Mouse (Mus musculus) right cerebral cortex, adult 2 months (tissue): ENCODE data around the gene Prdx2.

ENCODE experiments used
- DNase-seq, 2 experiments: peaks; one replicate each; pipeline ENCODE4 v3.0.0; 2021 to 2022; ENCODE audit warnings: low spot score in 2 of 2

Prdx2 gene

DNA sequence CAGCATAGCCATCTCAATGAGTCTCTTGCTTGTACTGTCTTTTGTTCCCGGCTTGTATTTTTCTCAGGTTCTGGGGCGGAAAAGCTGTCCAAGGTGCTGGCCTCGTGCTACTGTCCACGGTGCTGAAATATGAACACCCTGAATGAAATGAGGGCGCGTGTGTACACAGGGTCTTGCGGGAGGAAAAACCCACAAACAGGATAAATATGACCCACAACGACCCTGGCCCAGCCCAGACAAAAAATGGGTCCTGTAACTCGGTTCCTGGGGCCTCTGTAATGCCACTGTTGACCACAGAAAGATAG is 22.2 kb upstream of the Prdx2 start:
- DNase-seq, result no peak

DNA sequence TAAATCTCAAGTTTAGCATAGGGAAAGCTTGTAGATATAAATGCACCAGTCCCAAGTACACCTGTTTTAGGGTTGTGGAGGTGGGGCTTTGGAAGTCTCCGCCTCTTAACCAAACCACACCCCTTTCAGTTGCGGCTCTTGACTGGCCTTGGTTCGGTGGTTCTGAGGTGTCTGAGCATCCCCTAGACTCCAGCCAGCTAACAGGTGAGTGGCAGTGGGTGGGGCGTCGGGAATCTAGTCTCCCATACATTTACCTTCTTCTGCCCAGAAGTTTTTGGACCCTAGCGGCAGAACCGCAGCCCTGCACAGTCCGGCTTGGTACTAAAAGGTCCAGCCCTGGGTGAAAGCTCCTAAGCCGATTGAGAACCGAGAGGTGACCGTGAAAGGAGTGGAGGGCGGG is 19.6 kb upstream of the Prdx2 start:
- no peak for DNase-seq

DNA sequence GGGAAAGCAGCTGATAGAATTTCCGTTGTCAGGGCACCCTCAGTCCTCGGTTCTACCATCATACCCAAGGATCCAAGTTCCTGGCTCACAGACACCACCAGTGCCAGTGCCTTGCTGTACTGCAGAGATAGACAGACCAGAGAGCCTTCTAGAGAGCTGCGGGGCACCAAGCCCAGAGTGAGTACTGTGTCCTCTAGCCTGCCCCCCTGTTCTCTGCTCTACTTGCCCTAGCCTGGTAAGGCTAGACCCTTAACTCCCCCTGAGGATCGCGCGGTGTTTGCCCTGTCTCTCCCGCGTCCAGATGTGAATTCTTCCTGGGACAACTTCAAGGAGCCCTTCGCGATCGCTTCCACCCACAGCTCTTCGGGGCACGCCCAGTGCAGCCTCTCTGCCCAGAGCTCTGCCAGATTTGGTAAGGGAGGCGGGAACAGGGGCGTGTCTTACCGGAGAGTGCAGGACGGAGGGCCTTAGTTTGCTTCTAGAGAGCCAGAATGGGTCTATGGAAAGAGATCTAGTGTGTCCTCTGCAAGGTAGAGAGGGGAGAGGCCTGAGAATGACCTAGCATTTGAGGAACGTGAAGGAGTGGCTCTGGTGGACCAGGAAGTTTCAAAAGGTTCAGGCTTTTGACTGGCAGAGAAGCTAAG is 16.7 kb upstream of the Prdx2 start:
- DNase-seq, result no peak

DNA sequence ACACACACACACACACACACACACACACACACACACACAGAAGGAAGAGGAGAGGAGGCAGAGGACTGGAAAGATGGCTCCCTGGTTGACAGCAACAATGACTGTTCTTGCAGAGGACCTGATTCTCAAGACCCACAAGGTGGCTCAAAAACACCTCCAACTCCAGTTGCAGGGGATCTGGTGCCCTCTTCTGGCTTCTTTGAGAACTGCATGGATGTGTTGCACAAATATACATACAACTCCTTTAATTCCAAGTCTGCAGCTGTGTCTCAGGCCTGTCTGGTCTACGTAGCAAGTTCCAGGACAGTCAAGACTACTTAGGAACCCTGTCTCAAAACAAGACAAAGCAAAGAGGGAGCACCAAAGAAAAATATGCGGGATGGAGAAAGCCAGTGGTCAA is 12.6 kb upstream of the Prdx2 start:
- DNase-seq, result peak; percentile 88 to 89

DNA sequence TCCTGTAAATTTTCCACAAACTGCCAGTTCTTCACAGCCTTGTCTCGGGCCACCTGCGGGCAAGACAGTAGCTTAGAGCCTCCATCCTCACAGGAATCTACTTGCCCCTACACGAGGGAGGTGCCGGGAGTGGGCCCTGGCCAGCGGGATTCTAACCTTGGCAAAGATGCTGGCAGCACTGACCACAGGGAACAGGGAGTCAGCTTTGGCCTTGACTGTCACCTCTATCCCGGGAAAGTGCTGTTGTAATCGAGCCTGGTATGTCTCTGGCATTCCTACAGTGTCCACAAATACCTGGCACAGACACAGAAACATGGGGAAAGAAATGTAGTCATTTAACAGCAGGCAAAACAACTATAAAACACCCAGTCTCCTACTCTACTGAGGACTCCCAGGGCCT is 9.6 kb upstream of the Prdx2 start:
- DNase-seq, result no peak

DNA sequence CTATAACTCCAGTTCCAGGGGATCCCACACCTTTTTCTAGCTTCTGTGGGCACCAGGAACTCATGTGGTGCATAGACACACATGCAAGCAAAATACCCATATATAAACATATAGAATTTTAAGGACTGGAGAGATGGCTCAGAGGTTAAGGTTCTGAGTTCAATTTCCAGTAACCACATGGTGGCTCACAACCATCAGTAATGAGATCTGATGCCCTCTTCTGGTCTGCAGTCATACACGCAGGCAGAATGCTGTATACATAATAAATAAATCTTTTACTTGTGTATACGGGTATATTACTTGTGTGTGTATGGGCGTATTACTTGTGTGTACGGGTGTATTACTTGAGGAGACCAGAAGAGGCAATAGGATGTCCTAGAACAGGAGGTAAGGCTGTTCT is 5.4 kb upstream of the Prdx2 start:
- no peak for DNase-seq

DNA sequence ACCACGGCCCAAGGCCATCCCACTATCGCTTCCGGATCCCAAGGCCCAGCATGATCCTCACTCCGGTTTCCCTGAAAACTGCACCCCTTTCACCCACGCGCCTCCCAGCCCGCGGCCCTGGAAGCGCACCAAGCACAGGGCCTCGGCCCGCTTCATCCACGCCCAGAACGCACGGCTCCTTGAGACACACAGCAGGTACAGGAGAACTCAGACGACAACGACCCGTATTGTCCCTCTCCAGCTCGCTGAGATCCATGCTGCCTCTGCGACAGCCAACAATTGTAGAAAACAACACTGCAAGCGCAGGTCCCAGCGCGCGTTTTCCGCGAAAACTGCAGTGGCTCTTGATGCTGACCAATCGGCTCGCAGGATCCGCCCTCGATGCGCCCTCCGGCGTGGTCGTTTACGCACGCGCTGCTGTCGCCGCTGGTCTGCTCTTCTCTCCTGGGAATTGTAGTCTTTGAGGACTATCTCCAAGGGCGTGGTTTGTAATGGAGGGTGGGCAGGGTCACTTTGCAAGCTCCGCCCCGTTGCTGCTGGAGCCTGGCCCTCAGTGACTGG is 3.6 kb upstream of the Prdx2 start:
- peak; percentile 93 to 94 for DNase-seq

DNA sequence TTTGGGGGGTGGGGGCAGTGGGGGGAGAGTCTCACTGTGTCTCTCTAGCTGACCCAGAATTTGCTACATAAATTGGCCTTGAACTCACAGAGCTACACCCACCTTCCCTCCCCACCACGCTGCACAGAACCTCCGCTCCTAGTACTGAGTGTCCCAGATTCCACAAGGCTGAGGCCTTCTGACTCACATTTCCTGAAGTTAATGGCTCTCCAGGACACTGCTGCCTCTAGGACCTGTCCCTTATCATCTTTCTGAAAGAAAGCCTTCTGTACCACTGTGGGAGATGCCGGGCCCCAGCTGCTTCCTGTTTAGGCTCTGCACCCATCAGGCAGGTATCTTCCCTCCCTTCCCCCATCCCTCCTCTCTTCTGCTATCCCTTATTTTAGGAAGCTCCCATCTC is 2.8 kb upstream of the Prdx2 start:
- DNase-seq, result no peak

DNA sequence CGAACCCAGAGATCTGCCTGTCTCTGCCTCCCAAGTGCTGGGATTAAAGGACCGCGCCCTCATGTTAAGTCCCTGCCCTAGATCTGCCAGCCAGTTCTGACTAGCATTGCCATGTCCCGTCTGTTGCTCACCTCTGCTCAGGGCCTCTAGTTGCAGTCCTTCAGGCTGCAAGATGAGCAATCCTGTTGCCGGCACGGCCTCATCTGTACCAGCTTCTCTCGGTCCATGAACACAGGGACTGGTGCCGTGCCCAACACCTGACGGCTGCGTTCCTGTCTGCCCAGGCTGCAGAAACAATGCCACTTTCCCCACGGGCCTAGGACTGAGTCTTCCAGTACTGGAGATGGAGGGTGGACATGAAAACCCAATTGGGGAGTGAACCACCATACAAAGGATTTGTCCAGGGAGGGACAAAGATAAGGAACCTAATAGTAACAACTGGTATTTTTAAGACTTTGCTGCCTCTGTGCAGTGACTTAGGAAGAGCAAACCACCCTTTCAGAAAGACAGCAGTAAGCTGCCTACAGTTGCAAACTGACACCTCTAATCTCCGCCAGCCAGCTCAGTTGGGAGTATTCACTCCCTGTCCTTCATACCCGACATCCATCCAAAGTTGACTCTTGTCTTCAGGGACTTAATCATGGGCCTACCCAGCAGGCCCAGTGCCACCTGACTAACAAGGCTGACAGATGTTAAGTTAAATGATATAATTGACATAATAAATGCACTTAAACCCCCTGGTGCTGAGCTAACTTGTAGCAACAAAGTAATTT is 1.7 kb upstream of the Prdx2 start:
- DNase-seq, result no peak

DNA sequence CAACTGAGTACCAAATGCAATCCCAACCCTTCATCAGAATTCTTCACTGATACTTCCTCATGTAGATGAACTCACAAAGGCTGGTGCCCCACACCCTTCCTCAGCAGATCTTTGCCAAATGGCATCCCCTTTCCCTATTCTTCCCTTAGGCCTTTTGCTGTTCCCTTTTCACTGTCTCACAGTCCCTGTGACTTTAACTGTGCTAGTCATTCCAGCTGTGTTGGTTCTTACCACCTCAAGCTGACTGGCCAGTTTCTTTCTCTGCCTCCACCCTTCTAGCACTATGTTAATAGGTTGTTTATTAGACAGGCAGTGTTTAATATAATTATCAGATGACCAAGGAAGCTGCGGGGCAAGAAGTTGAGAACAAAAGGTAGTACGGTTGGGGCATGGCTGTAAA is 737 bp upstream of the Prdx2 start:
- DNase-seq, result no peak

DNA sequence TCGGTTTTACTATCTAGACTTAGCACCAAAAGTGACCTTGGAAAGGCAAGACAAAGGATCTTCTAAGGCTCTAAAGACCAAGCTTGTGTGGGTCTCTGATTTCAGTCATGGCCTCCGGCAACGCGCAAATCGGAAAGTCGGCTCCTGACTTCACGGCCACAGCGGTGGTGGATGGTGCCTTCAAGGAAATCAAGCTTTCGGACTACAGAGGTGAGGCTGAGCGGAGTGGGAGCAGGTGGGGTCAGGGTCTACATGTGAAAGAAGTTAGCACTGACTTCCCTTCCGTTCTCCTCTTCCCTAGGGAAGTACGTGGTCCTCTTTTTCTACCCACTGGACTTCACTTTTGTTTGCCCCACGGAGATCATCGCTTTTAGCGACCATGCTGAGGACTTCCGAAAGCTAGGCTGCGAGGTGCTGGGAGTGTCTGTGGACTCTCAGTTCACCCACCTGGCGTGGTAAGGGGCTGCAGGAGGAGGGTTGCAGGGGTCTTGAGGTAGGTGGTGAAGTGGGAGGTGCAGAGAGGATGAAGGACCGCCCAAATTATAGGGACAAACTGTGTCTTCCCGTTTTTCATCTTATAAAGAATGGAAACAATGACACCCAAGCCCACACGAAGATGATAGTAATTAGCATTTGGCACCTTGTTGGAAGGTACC is 876 bp downstream of the Prdx2 start:
- no peak for DNase-seq

DNA sequence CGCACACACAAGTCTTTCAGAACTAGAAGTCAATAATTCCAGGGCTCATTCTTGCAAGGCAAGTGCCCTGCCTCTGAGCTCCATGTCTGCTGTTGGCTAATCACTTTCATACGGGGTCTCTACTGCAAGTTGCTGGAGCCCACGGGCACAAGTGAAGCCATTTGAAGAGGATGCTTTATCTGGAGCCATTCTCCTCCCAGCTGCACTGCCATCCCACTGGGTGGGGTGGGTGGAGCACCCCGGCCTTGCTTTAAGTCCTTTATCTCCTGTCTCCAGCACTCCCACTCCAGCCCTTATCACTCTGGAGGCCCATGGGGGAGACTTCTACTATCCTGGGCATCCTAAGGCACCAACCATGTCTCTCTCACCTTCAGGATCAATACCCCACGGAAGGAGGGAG is 1.5 kb downstream of the Prdx2 start:
- DNase-seq, result no peak

DNA sequence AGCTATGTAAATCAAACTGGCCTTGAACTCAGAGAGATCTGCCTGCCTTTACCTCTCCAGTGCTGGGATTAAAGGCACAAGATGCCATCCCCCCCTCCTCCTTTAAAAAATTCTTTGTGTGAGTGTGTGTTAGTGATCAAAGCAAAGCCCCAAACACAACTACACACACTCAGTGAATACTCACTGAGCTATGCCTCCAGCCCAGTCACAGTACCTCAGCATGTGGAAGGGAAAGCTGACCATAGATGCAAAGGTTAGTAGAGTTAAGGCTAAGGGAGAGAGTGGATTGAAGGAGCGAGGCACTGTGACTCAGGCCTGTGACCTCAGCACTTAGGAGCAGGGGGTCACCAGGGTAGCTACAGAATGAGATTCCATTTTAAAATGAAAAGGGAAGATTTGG is 3.7 kb downstream of the Prdx2 start:
- DNase-seq, result no peak

DNA sequence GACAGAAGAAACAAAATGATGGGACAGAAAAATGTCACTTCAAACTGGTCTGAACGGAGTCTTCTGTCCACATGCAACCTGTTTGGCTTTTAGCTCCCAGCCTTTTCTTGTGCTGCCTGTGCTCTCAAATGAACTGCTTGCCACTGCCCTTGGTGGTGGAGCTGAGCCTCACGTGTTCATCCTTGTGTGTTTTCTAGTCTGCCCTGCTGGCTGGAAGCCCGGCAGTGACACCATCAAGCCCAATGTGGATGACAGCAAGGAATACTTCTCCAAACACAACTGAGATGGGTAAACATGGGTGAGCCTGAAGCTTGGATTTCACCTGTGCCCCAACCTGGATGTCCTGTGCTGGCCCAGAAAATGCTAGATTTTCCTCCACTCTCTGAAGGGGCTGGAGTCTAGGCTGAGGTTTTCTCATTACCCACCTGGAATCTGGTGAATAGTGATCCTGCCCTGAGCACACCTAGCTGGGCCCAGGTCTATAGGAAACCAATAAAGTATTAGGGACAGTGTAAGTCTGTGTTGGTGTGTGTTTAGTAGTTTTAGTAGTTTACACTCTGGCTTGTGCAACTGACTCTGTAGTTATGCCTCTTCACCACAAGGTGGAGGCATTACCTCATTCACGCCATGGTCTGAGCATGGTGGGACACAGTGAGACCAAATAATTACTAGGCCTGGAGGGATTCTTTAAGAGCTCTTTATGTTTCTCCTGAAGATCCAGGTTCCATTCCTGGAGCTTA is 4.6 kb downstream of the Prdx2 start:
- DNase-seq, result no peak

DNA sequence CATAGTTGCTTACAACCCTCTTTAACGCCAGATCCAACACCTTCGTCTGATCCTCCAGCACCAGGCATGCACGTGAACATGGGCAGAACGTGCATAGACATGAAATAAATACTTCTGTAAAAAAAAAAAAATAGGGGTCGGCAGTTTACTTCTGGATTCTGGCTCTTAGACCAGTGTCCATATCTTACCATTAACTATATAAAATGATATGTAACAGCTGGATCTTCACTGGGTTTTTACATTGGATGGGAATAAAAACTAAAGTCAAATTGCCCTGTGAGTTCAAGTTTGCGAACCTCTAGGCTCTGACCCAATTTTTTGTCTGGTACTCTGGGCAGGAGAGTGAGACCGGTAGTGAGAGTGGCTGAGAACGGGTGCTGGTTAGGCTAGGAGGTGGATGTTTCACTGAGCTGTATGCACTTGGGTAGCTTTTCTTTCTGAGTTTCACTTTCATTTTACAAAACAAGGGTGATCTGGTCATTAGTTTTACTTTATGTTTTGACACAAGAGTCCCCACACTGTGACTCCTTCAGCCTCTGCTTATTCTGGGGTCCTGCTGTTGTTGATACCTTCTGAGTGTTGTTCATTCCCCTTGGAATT is 5.3 kb downstream of the Prdx2 start:
- DNase-seq, result no peak

DNA sequence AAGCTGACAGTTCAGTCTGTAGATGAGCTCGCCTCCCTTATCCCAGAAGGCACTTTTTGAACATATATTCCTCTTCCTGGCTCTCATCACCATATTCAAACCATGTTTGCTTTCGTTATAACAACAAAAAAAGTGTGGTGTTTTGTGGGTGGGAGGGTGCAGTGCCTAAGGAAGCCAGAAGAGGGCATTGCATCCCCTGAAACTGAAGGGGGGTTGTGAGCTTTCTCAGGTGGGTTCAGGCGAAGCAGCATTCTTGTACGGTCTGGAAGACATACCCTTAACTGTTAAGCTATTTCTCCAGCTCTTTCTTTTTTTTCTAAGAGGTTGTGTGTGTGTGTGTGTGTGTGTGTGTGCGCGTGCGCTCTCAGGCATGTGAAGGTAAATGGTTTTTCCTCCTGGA is 6.0 kb downstream of the Prdx2 start:
- peak; percentile 68 to 69 for DNase-seq

DNA sequence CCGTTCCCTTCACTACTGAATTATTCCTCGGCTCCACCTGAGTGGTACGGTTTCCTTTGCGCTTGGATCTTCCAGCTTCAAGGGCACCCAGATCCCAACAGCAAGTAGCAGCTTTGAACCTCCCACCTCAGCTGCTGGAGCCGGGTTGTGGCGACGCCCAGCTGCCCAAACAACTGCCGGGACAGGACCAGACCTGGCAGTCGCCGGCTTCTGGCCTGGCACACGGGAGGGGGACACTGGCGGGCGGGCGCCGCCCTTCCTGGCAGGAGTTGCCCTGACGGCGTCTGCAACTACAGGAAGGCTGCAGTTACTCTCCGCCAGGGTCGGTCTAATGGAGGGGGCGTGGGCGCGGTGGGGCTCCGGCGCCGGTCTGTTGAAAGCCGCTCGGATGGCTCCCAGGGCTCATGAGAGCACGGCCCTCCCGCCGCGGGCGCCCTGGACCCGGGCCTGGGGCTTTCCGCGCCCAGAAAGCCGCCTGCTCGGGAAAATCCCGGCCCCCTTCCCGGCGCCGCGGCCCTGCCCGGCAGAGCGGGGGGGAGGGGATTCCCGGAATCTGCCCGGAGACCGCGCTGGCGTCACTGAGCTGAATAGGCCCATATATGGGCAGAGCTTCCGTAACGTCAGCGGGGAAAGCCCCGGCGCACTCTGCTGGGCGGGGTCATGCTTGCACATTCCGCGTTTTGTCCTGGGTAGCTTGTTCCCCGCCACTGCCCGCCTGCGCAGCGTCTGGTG is 6.8 kb downstream of the Prdx2 start:
- DNase-seq, result peak; percentile 94 to 95

DNA sequence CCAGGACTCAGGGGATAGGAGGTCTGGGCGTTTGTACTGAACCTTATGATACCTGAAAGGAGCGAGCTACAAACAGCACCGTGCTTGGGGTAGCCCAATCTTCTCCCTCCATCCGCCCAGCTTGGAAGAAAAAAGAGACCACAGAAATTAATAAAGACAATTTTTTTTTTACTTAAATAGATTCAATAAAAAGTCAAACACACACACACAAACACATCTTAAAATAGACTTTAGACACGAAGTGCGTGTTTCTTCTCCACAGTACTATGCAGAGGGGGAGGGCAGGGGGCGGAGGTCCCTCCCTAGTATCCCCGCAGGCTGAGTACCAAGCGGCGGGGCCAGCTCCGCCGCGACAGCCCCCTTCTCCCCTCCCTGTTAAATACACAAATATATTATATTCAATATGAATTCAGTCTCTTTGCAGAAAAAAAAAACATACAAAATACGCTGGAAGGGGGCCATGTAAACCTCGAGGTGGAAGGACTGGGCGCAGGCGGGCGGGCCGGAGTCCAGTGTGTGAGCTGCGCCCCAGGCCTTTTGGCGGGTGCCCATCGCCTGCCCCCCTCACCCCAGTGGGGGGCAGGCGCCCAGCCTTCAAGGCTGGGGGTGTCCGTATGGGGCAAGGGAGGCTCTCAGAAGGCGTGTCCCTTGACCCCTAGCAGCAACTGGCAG is 7.5 kb downstream of the Prdx2 start:
- no peak for DNase-seq

DNA sequence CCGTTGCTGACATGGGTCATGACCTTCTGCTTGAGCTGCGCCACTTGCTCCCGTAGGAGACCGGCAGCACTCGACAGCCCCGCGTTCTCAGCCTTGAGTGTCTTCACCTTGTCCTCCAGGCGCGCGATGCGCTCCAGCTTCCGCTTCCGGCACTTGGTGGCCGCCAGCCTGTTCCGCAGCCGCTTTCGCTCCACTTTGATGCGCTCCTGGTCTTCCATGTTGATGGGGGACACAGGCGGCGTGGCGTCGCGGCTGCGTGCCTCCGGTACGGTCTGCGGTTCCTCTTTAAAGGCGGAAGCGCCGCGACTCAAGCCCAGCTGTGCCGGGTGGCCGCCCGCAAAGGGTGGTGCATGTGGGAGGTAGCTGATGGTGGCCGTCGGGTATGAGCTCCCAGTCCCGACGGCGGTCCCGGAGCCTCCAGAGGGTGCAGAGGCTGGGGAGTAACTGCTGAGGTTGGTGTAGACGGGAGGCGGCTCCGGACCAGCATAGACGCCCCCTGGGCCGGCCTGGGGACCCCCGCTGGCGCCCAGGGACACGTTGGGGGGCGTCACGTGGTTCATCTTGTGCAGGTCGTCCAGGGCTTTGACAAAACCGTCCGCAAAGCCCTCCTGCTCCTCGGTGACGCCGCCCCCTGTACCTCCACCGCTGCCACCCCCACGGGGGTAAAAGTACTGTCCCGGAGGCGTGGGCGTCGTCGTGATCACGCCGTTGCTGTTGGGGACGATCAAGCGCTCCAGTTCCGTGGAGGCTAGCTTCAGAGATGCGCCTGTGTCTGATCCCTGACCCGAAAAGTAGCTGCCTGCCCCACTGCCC is 8.3 kb downstream of the Prdx2 start:
- peak; percentile 69 to 70 for DNase-seq
